Mouse (Mus musculus) heart, adult 11 months (tissue): Measurements from ENCODE around the gene Ssh3.

Experiments
- DNase-seq: peaks from one replicate; pipeline ENCODE4 v3.0.0; 2022

Gene Ssh3

GRCm38 (mm10) chr19:4214071-4214770, 54.8 kb downstream of the Ssh3 start, which contains the start of the genes Clcf1 and AC109138.7:
TSS of gene Clcf1 (plus strand) at chr19:4214238.
TSS of gene AC109138.7 (plus strand) at chr19:4214357.
- peak; percentile 97 for DNase-seq

- DNase-seq: peak; percentile 95
These were observed 55.4 kb downstream of the Ssh3 start for GRCm38 (mm10) chr19:4213524-4213974.

- DNase-seq: no peak
These were observed 56.9 kb downstream of the Ssh3 start for GRCm38 (mm10) chr19:4211891-4212588.
